Mouse (Mus musculus) gonadal fat pad, adult 2 months (tissue): ENCODE measurements around the gene Slc38a3. TPM values are rescaled to one million over a fixed set of nuclear protein-coding genes. Genes with fewer than 3 reads are reported as not detected.

Source experiments
- polyA plus RNA-seq: library from polyadenylated mRNA; depleted of rRNA; stranded (reverse); fragments of >200 nt; gene quantifications from 2 replicates; pipeline ENCODE4 v1.2.3, GENCODE M21; 2012; rRNA removed

The Slc38a3 gene
- polyA plus RNA-seq, 1 experiment: 10.5 TPM

Other genes starting within 250 kb of the Slc38a3 start
- gene Tmem115, start 135.6 kb downstream of the Slc38a3 start, polyA plus RNA-seq: 54.1 and 56.0 TPM in 2 replicates
- 58.2 and 65.4 TPM in 2 replicates for gene Cyb561d2, start 127.3 kb downstream of the Slc38a3 start, polyA plus RNA-seq
- 29.7 and 35.0 TPM in 2 replicates for gene Nprl2, start 127.3 kb downstream of the Slc38a3 start, polyA plus RNA-seq
- 7.9 and 8.4 TPM in 2 replicates for gene Zmynd10, start 122.2 kb downstream of the Slc38a3 start, polyA plus RNA-seq
- gene Rassf1, start 118.0 kb downstream of the Slc38a3 start, polyA plus RNA-seq: 30.9 and 36.8 TPM in 2 replicates
- gene Tusc2, start 106.3 kb downstream of the Slc38a3 start, polyA plus RNA-seq: 54.3 and 59.6 TPM in 2 replicates
- 68.6 and 82.6 TPM in 2 replicates for gene Hyal2, start 101.6 kb downstream of the Slc38a3 start, polyA plus RNA-seq
- 17.0 and 17.8 TPM in 2 replicates for gene Hyal1, start 92.6 kb downstream of the Slc38a3 start, polyA plus RNA-seq
- gene Naa80, start 90.6 kb downstream of the Slc38a3 start, polyA plus RNA-seq: 52.7 and 58.7 TPM in 2 replicates
- gene Hyal3, start 88.7 kb downstream of the Slc38a3 start, polyA plus RNA-seq: 2.4 and 2.6 TPM in 2 replicates
- 30.6 and 32.7 TPM in 2 replicates for gene Ifrd2, start 81.9 kb downstream of the Slc38a3 start, polyA plus RNA-seq
- gene Sema3b, start 60.3 kb downstream of the Slc38a3 start, polyA plus RNA-seq: 37.2 and 52.8 TPM in 2 replicates
- 685 and 710 TPM in 2 replicates for gene Gnai2, start 34.2 kb downstream of the Slc38a3 start, polyA plus RNA-seq
- 0.24 TPM in 1 of 2 replicates, not detected in the other for gene Gnat1, start 10.2 kb upstream of the Slc38a3 start, polyA plus RNA-seq
- gene Sema3f, start 40.9 kb upstream of the Slc38a3 start, polyA plus RNA-seq: 59.8 and 64.0 TPM in 2 replicates
- 59.3 and 73.5 TPM in 2 replicates for gene Rbm5, start 101.5 kb upstream of the Slc38a3 start, polyA plus RNA-seq
- gene Rbm6, start 203.7 kb upstream of the Slc38a3 start, polyA plus RNA-seq: 19.0 and 20.9 TPM in 2 replicates
- 24.5 and 26.2 TPM in 2 replicates for gene Mon1a, start 218.6 kb upstream of the Slc38a3 start, polyA plus RNA-seq
- gene Mst1r, start 237.3 kb upstream of the Slc38a3 start, polyA plus RNA-seq: 34.3 and 40.2 TPM in 2 replicates